ENCODE assay signal across 8 mouse cellular contexts in genomic region chr19:6236053-6236441, GRCm38 (mm10). TPM values are rescaled to one million over a fixed set of nuclear protein-coding genes. Genes with fewer than 3 reads are reported as not detected.
DNase-seq lines count a peak whose midpoint lies in the region; ATAC-seq lines count a peak whose summit lies in the region.

No protein-coding gene starts in this region.

- peak overlapping the region; percentile 96 to 98 for H3K27ac ChIP-seq in heart, embryonic 14.5 days (replicated peaks in 1 of 2; ENCODE audit: control insufficient read depth in 1 of 2, insufficient read depth in 1 of 2, low read depth in 2 of 2, low read length in 2 of 2)
- peak overlapping the region; percentile 98 for H3K27ac ChIP-seq in liver, embryonic 13.5 days
- H3K27ac ChIP-seq in stomach, embryonic 16.5 days (ENCODE audit: low read length), result peak overlapping the region; percentile 100

- peak; percentile 87 for DNase-seq in CD4-positive, CD25-positive, alpha-beta regulatory T cell, adult 2 months (ENCODE audit: low read depth, low spot score)
- peak; percentile 71 for DNase-seq in c-Kit-negative CD71-positive TER-119-positive erythroid progenitor cells, embryonic 14.5 days (ENCODE audit: low read depth, low spot score)
- DNase-seq in fibroblast of lung, adult 2 months (ENCODE audit: low read depth), result peak; percentile 73
- DNase-seq in kidney, postnatal 14 days, result peak; percentile 94
- peak; percentile 81 for DNase-seq in liver, embryonic 13.5 days
- peak; percentile 88 for DNase-seq in neural tube, embryonic 10.5 days (ENCODE audit: extremely low spot score, low spot score)

- peaks cover 25% of the 10 kb centered on the region for H3K36me3 ChIP-seq in heart, embryonic 14.5 days (ENCODE audit: control insufficient read depth, insufficient read depth, low read length)
- H3K36me3 ChIP-seq in liver, embryonic 13.5 days, result 0 out of 2 replicates have a peak, but pooled peaks cover 3% of the 10 kb centered on the region
- no peaks in the 10 kb centered on the region for H3K36me3 ChIP-seq in stomach, embryonic 16.5 days (ENCODE audit: control insufficient read depth, insufficient read depth, low read length)

- H3K4me3 ChIP-seq in heart, embryonic 14.5 days (ENCODE audit: control insufficient read depth in 1 of 2, insufficient read depth in 1 of 2, low read depth in 1 of 2, low read length in 2 of 2), result peak overlapping the region; percentile 80 to 83
- peak overlapping the region; percentile 67 for H3K4me3 ChIP-seq in liver, embryonic 13.5 days (replicated peaks)
- peak overlapping the region; percentile 60 for H3K4me3 ChIP-seq in stomach, embryonic 16.5 days (replicated peaks; ENCODE audit: low read length)

- H3K9me3 ChIP-seq in heart, embryonic 14.5 days (ENCODE audit: control insufficient read depth, low read length), result no peaks in the 10 kb centered on the region
- no peaks in the 10 kb centered on the region for H3K9me3 ChIP-seq in liver, embryonic 13.5 days (replicated peaks)
- H3K9me3 ChIP-seq in stomach, embryonic 16.5 days (replicated peaks; ENCODE audit: control insufficient read depth, low read length), result no peaks in the 10 kb centered on the region

- H3K4me1 ChIP-seq in heart, embryonic 14.5 days (ENCODE audit: control insufficient read depth in 2 of 2, insufficient read depth in 2 of 2, low read length in 2 of 2), result peaks cover 13 to 20% of the 10 kb centered on the region in 2 experiments
- H3K4me1 ChIP-seq in liver, embryonic 13.5 days (replicated peaks), result peaks cover 65% of the 10 kb centered on the region
- peaks cover 19% of the 10 kb centered on the region for H3K4me1 ChIP-seq in stomach, embryonic 16.5 days (ENCODE audit: control insufficient read depth, insufficient read depth, low read length)

- peak overlapping the region; percentile 82 for H3K4me2 ChIP-seq in heart, embryonic 14.5 days (ENCODE audit: low read length)
- peak overlapping the region; percentile 88 for H3K4me2 ChIP-seq in liver, embryonic 13.5 days
- peak overlapping the region; percentile 92 for H3K4me2 ChIP-seq in stomach, embryonic 16.5 days (ENCODE audit: low read depth, low read length)

- 0% methylated on average over 9 of the region's 9 CpGs for WGBS in heart, embryonic 14.5 days
- 1% methylated on average over 9 of the region's 9 CpGs for WGBS in liver, embryonic 13.5 days (ENCODE audit: insufficient replicate concordance)
- WGBS in stomach, embryonic 16.5 days, result under 1% methylated on average over 9 of the region's 9 CpGs

- peak overlapping the region; percentile 88 for H3K9ac ChIP-seq in heart, embryonic 14.5 days (ENCODE audit: low read length)
- peak overlapping the region; percentile 80 for H3K9ac ChIP-seq in liver, embryonic 13.5 days
- H3K9ac ChIP-seq in stomach, embryonic 16.5 days (ENCODE audit: low read length), result peak overlapping the region; percentile 76

- ATAC-seq in heart, embryonic 14.5 days (ENCODE audit: insufficient number of reproducible peaks, insufficient read depth, low FRiP score, low read depth), result peak; percentile 88
- peak; percentile 79 for ATAC-seq in liver, embryonic 13.5 days (ENCODE audit: low read depth)
- ATAC-seq in stomach, embryonic 16.5 days (ENCODE audit: insufficient read depth, low FRiP score), result peak; percentile 90

- no peaks in the 10 kb centered on the region for H3K27me3 ChIP-seq in heart, embryonic 14.5 days (ENCODE audit: control insufficient read depth, insufficient read depth, low read length)
- no peaks in the 10 kb centered on the region for H3K27me3 ChIP-seq in liver, embryonic 13.5 days
- no peaks in the 10 kb centered on the region for H3K27me3 ChIP-seq in stomach, embryonic 16.5 days (ENCODE audit: control insufficient read depth, insufficient read depth, low read length)

RNA-seq across cellular contexts. Expression of gene Ppp2r5b, which starts 0.4 kb away (rescaled TPM):
- 20.7 and 26.0 TPM in 2 replicates for polyA plus RNA-seq in heart, embryonic 14.5 days (2014; fragmentation: Nextera tagmentation; extraction: Ambion mirVana)
- polyA plus RNA-seq in liver, embryonic 13.5 days (2015; fragmentation: Nextera tagmentation; extraction: Ambion mirVana), result 3.5 and 4.9 TPM in 2 replicates
- polyA plus RNA-seq in stomach, embryonic 16.5 days (2015; fragmentation: Nextera tagmentation; extraction: Ambion mirVana), result 20.6 and 22.1 TPM in 2 replicates

RNA-seq across cellular contexts. Expression of gene Atg2a, which starts 5.4 kb away (rescaled TPM):
- polyA plus RNA-seq in heart, embryonic 14.5 days (2014; fragmentation: Nextera tagmentation; extraction: Ambion mirVana), result 7.1 and 7.8 TPM in 2 replicates
- polyA plus RNA-seq in liver, embryonic 13.5 days (2015; fragmentation: Nextera tagmentation; extraction: Ambion mirVana), result 4.1 and 4.8 TPM in 2 replicates
- polyA plus RNA-seq in stomach, embryonic 16.5 days (2015; fragmentation: Nextera tagmentation; extraction: Ambion mirVana), result 9.3 and 11.2 TPM in 2 replicates

RNA-seq across cellular contexts. Expression of gene Gpha2, which starts 9.9 kb away (rescaled TPM):
- 0.36 TPM in 1 of 2 replicates, not detected in the other for polyA plus RNA-seq in heart, embryonic 14.5 days (2014; fragmentation: Nextera tagmentation; extraction: Ambion mirVana)
- polyA plus RNA-seq in liver, embryonic 13.5 days (2015; fragmentation: Nextera tagmentation; extraction: Ambion mirVana), result 0.17 TPM in 1 of 2 replicates, not detected in the other
- polyA plus RNA-seq in stomach, embryonic 16.5 days (2015; fragmentation: Nextera tagmentation; extraction: Ambion mirVana), result 0.41 and 0.48 TPM in 2 replicates

RNA-seq across cellular contexts. Expression of gene Ehd1, which starts 40.5 kb away (rescaled TPM):
- 51.7 and 60.0 TPM in 2 replicates for polyA plus RNA-seq in heart, embryonic 14.5 days (2014; fragmentation: Nextera tagmentation; extraction: Ambion mirVana)
- polyA plus RNA-seq in liver, embryonic 13.5 days (2015; fragmentation: Nextera tagmentation; extraction: Ambion mirVana), result 68.8 and 72.6 TPM in 2 replicates
- 77.2 and 98.4 TPM in 2 replicates for polyA plus RNA-seq in stomach, embryonic 16.5 days (2015; fragmentation: Nextera tagmentation; extraction: Ambion mirVana)

RNA-seq across cellular contexts. Expression of gene Majin, which starts 51.9 kb away (rescaled TPM):
- polyA plus RNA-seq in heart, embryonic 14.5 days (2014; fragmentation: Nextera tagmentation; extraction: Ambion mirVana), result not detected in 2 replicates
- polyA plus RNA-seq in liver, embryonic 13.5 days (2015; fragmentation: Nextera tagmentation; extraction: Ambion mirVana), result not detected in 2 replicates
- polyA plus RNA-seq in stomach, embryonic 16.5 days (2015; fragmentation: Nextera tagmentation; extraction: Ambion mirVana), result not detected in 2 replicates

Comparison
In these comparisons a context has a peak if more than half of its experiments do, and no peak if none do; other contexts are left out.
1. Peak in every context shown above with its lines: DNase-seq, ATAC-seq, H3K4me3 ChIP-seq and H3K27ac ChIP-seq.